Comparison of ENCODE assay signal across 13 mouse cellular contexts in genomic region chr4:83623732-83624131, GRCm38 (mm10).
"Had no signal": no experiment of that assay in that cellular context is flagged by ENCODE, and none has a peak within 500 bp of the region (broad histone marks: within the 10 kb centered on the region; RNA-seq: fewer than 3 reads in every experiment).

No protein-coding gene starts in this region.

- H3K9ac ChIP-seq: limb, embryonic 13.5 days; neural tube, embryonic 15.5 days had no signal

- H3K4me1 ChIP-seq: limb, embryonic 13.5 days; midbrain, embryonic 10.5 days; neural tube, embryonic 15.5 days had no signal

- H3K9me3 ChIP-seq: limb, embryonic 13.5 days; midbrain, embryonic 10.5 days; neural tube, embryonic 15.5 days had no signal

- DNase-seq: kidney, adult 11 months; kidney, postnatal 10 days; left cerebral cortex, postnatal 4 days; midbrain, embryonic 14.5 days; right cerebral cortex, adult 18-20 months; right cerebral cortex, postnatal 25 days; thymus, postnatal 4 days had no signal

- H3K27me3 ChIP-seq: limb, embryonic 13.5 days; neural tube, embryonic 15.5 days had no signal

- H3K27ac ChIP-seq: hindbrain, postnatal 0 days; layer of hippocampus, adult 2 months; limb, embryonic 13.5 days; midbrain, embryonic 10.5 days; neural tube, embryonic 15.5 days had no signal

- H3K36me3 ChIP-seq: limb, embryonic 13.5 days; midbrain, embryonic 10.5 days; neural tube, embryonic 15.5 days had no signal

- H3K4me2 ChIP-seq: limb, embryonic 13.5 days; neural tube, embryonic 15.5 days had no signal

- ATAC-seq: hindbrain, postnatal 0 days had no signal

- H3K4me3 ChIP-seq: layer of hippocampus, adult 2 months; limb, embryonic 13.5 days; midbrain, embryonic 10.5 days; myocyte; neural tube, embryonic 15.5 days had no signal
